Comparison of ENCODE assay signal across 10 mouse cellular contexts in genomic region chr15:45180173-45180572, GRCm38 (mm10).
DNase-seq lines count a peak whose midpoint lies in the region; ATAC-seq and TF ChIP-seq lines count a peak whose summit lies in the region.
"Had no signal": no experiment of that assay in that cellular context is flagged by ENCODE, and none has a peak within 500 bp of the region (broad histone marks: within the 10 kb centered on the region; RNA-seq: fewer than 3 reads in every experiment).

No protein-coding gene starts in this region.

- no peak overlapping the region for H3K9ac ChIP-seq in hindbrain, postnatal 0 days (replicated peaks; ENCODE audit: low read length)
- H3K9ac ChIP-seq in hindbrain, embryonic 13.5 days = no peak overlapping the region
- no peak overlapping the region for H3K9ac ChIP-seq in neural tube, embryonic 12.5 days
- no peak overlapping the region for H3K9ac ChIP-seq in neural tube, embryonic 15.5 days (replicated peaks)
- H3K9ac ChIP-seq in stomach, postnatal 0 days (ENCODE audit: low read length) = no peak overlapping the region

- H3K27me3 ChIP-seq in hindbrain, postnatal 0 days (ENCODE audit: insufficient read depth, low read length) = no peaks in the 10 kb centered on the region
- H3K27me3 ChIP-seq in hindbrain, embryonic 13.5 days = no peaks in the 10 kb centered on the region
- no peaks in the 10 kb centered on the region for H3K27me3 ChIP-seq in neural tube, embryonic 12.5 days (replicated peaks)
- no peaks in the 10 kb centered on the region for H3K27me3 ChIP-seq in neural tube, embryonic 15.5 days (replicated peaks)
- no peaks in the 10 kb centered on the region for H3K27me3 ChIP-seq in stomach, postnatal 0 days (ENCODE audit: control insufficient read depth, insufficient read depth, low read length)

- ATAC-seq in hindbrain, postnatal 0 days = no peak
- no peak for ATAC-seq in hindbrain, embryonic 13.5 days (ENCODE audit: low FRiP score)
- 0 out of 2 replicates have a peak, but pooled peaks have one; percentile 29 for ATAC-seq in neural tube, embryonic 12.5 days (ENCODE audit: low FRiP score, low read depth)
- ATAC-seq in neural tube, embryonic 15.5 days (ENCODE audit: low FRiP score) = no peak
- no peak for ATAC-seq in stomach, postnatal 0 days (ENCODE audit: low FRiP score, low TSS enrichment)

- no peaks in the 10 kb centered on the region for H3K36me3 ChIP-seq in hindbrain, postnatal 0 days (ENCODE audit: insufficient read depth, low read length)
- H3K36me3 ChIP-seq in hindbrain, embryonic 13.5 days = no peaks in the 10 kb centered on the region
- no peaks in the 10 kb centered on the region for H3K36me3 ChIP-seq in neural tube, embryonic 12.5 days
- no peaks in the 10 kb centered on the region for H3K36me3 ChIP-seq in neural tube, embryonic 15.5 days
- H3K36me3 ChIP-seq in stomach, postnatal 0 days (ENCODE audit: control insufficient read depth, insufficient read depth, low read length) = no peaks in the 10 kb centered on the region

- H3K4me1 ChIP-seq in hindbrain, postnatal 0 days (ENCODE audit: insufficient read depth, low read length) = no peaks in the 10 kb centered on the region
- no peaks in the 10 kb centered on the region for H3K4me1 ChIP-seq in hindbrain, embryonic 13.5 days (replicated peaks)
- no peaks in the 10 kb centered on the region for H3K4me1 ChIP-seq in neural tube, embryonic 12.5 days
- H3K4me1 ChIP-seq in neural tube, embryonic 15.5 days = no peaks in the 10 kb centered on the region
- no peaks in the 10 kb centered on the region for H3K4me1 ChIP-seq in stomach, postnatal 0 days (replicated peaks; ENCODE audit: control insufficient read depth, insufficient read depth)

- peak; percentile 9 for DNase-seq in hindbrain, postnatal 0 days (ENCODE audit: low spot score)
- DNase-seq in brain, adult 2 months (ENCODE audit: low read depth, low spot score) = peak; percentile 40
- DNase-seq in stomach, postnatal 0 days (ENCODE audit: low spot score) = no peak
- no peak for DNase-seq in spleen, postnatal 4 days (ENCODE audit: low spot score in 2 of 2)
- no peak for DNase-seq in gastrocnemius, postnatal 25 days
- DNase-seq: lung, adult 18-20 months had no signal

- H3K4me2 ChIP-seq in hindbrain, postnatal 0 days (ENCODE audit: low read depth, low read length) = no peak overlapping the region
- no peak overlapping the region for H3K4me2 ChIP-seq in hindbrain, embryonic 13.5 days
- no peak overlapping the region for H3K4me2 ChIP-seq in neural tube, embryonic 12.5 days (replicated peaks)
- H3K4me2 ChIP-seq in neural tube, embryonic 15.5 days = no peak overlapping the region
- H3K4me2 ChIP-seq in stomach, postnatal 0 days (replicated peaks; ENCODE audit: low read depth) = no peak overlapping the region
- H3K4me2 ChIP-seq: heart, embryonic 11.5 days had no signal

- peak; percentile 44 for TF ChIP-seq CTCF in hindbrain, postnatal 0 days (IDR thresholded peaks at IDR 0.05; ENCODE audit: low read depth)
- peak; percentile 45 for TF ChIP-seq CTCF in stomach, postnatal 0 days (IDR thresholded peaks at IDR 0.05; ENCODE audit: low read depth)

- no peak overlapping the region for H3K4me3 ChIP-seq in hindbrain, postnatal 0 days (ENCODE audit: low read length)
- no peak overlapping the region for H3K4me3 ChIP-seq in hindbrain, embryonic 13.5 days
- H3K4me3 ChIP-seq in neural tube, embryonic 12.5 days = no peak overlapping the region
- no peak overlapping the region for H3K4me3 ChIP-seq in neural tube, embryonic 15.5 days (replicated peaks)
- no peak overlapping the region for H3K4me3 ChIP-seq in stomach, postnatal 0 days (ENCODE audit: low read depth, low read length)

- WGBS in hindbrain, postnatal 0 days = 54% methylated on average over 5 of the region's 5 CpGs
- 52% methylated on average over 5 of the region's 5 CpGs for WGBS in hindbrain, embryonic 13.5 days
- WGBS in neural tube, embryonic 12.5 days = 60% methylated on average over 5 of the region's 5 CpGs
- 58% methylated on average over 5 of the region's 5 CpGs for WGBS in neural tube, embryonic 15.5 days
- WGBS in stomach, postnatal 0 days = 27% methylated on average over 5 of the region's 5 CpGs

- no peak for TF ChIP-seq EP300 in stomach, postnatal 0 days (optimal IDR thresholded peaks at IDR 0.05)

- H3K9me3 ChIP-seq in hindbrain, postnatal 0 days (ENCODE audit: low read length) = no peaks in the 10 kb centered on the region
- H3K9me3 ChIP-seq in hindbrain, embryonic 13.5 days = no peaks in the 10 kb centered on the region
- no peaks in the 10 kb centered on the region for H3K9me3 ChIP-seq in neural tube, embryonic 12.5 days
- no peaks in the 10 kb centered on the region for H3K9me3 ChIP-seq in neural tube, embryonic 15.5 days (replicated peaks)
- no peaks in the 10 kb centered on the region for H3K9me3 ChIP-seq in stomach, postnatal 0 days (ENCODE audit: control insufficient read depth, low read length)

- no peak overlapping the region for H3K27ac ChIP-seq in hindbrain, postnatal 0 days
- no peak overlapping the region for H3K27ac ChIP-seq in hindbrain, embryonic 13.5 days
- H3K27ac ChIP-seq in neural tube, embryonic 12.5 days = no peak overlapping the region
- H3K27ac ChIP-seq in neural tube, embryonic 15.5 days (replicated peaks) = no peak overlapping the region
- no peak overlapping the region for H3K27ac ChIP-seq in stomach, postnatal 0 days (replicated peaks)

Comparison
In these comparisons a context has a peak if more than half of its experiments do, and no peak if none do; other contexts are left out.
1. DNase-seq: peak in hindbrain, postnatal 0 days (single experiment) and brain, adult 2 months (single experiment); none in stomach, postnatal 0 days (single experiment), spleen, postnatal 4 days (0 of 2) and gastrocnemius, postnatal 25 days (single experiment).